Mouse (Mus musculus) ES-Bruce4 (cell line): ENCODE results near the gene Dclk1. TPM values are rescaled to one million over a fixed set of nuclear protein-coding genes. Genes with fewer than 3 reads are reported as not detected.

ENCODE experiments used
- H3K27ac ChIP-seq: 2 replicates; pipeline ENCODE4 v1.5.1; 2012; ENCODE audit warnings: low read length, inconsistent platforms; ENCODE audit not compliant: insufficient read depth
- H3K27me3 ChIP-seq: 2 replicates; pipeline ENCODE4 v1.6.1; 2012; ENCODE audit warnings: mild to moderate bottlenecking, low read length, inconsistent platforms; ENCODE audit not compliant: control insufficient read depth, poor library complexity, insufficient read depth, severe bottlenecking
- H3K36me3 ChIP-seq: 2 replicates; pipeline ENCODE4 v1.6.1; 2012; ENCODE audit warnings: inconsistent platforms, mild to moderate bottlenecking, low read length, moderate library complexity; ENCODE audit not compliant: control insufficient read depth, poor library complexity, insufficient read depth, severe bottlenecking
- H3K4me1 ChIP-seq: one replicate; pipeline ENCODE4 v1.8.1; 2011; ENCODE audit warnings: low read length; ENCODE audit not compliant: control insufficient read depth, insufficient read depth
- H3K4me3 ChIP-seq: 2 replicates; pipeline ENCODE4 v1.5.1; 2011; ENCODE audit warnings: low read depth, mild to moderate bottlenecking, low read length
- H3K9ac ChIP-seq: 2 replicates; pipeline ENCODE4 v1.6.1; 2012; ENCODE audit warnings: low read depth, mild to moderate bottlenecking, inconsistent platforms; ENCODE audit not compliant: poor library complexity, severe bottlenecking
- H3K9me3 ChIP-seq: replicated peaks from 2 replicates; pipeline ENCODE4 v1.6.1; 2012; ENCODE audit warnings: mild to moderate bottlenecking, low read length, inconsistent platforms; ENCODE audit not compliant: control insufficient read depth, poor library complexity, insufficient read depth, severe bottlenecking
- CTCF ChIP-seq: IDR thresholded peaks from one replicate; pipeline ENCODE4 v1.8.1; 2011; ENCODE audit warnings: low read depth, low read length
- EP300 ChIP-seq: IDR thresholded peaks from 2 replicates; pipeline ENCODE4 v1.6.1; 2011; ENCODE audit warnings: low read depth, low read length; ENCODE audit not compliant: insufficient read depth
- POLR2A ChIP-seq: IDR thresholded peaks from one replicate; pipeline ENCODE4 v1.8.1; 2011; ENCODE audit warnings: low read length; ENCODE audit not compliant: insufficient read depth
- polyA plus RNA-seq: library from polyadenylated mRNA; stranded (reverse); fragments of >200 nt; gene quantifications from 2 replicates; pipeline ENCODE4 v1.2.4, GENCODE M21; 2011; ENCODE audit warnings: low read depth; ENCODE audit not compliant: missing spikeins, insufficient read depth, insufficient read length

The Dclk1 gene
- polyA plus RNA-seq, 1 experiment: 1.3 TPM

DNA sequence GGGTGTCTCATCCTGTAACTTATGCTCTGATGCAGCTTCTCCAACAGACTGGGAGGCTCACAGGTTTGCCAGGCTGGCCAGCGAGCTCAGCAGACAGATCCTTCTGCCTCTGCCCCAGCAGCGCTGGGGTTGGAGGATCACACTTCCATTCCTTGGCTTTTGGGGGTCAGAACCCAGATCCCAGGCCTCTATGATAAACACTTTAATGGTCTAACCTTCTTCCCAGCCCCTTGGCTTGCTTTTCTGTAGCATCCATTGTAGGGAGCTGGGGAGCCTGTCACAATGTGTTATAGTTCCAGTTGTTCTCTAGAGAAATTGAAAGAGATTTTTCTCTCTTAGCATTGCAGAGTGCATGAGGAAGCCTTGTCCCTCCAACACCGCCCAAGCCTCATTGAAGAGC lies 328.9 kb downstream of the Dclk1 start:
- no peak for TF ChIP-seq EP300
- no peak for TF ChIP-seq POLR2A
- no peak for TF ChIP-seq CTCF
- no peak overlapping the region for H3K9ac ChIP-seq
- H3K27ac ChIP-seq: no peak overlapping the region

GRCm38 (mm10) chr3:55571552-55572296 lies 329.6 kb downstream of the Dclk1 start:
- H3K36me3 ChIP-seq: no peaks in the 10 kb centered on the region
- no peak overlapping the region for H3K4me3 ChIP-seq
- no peak overlapping the region for H3K27ac ChIP-seq
- no peaks in the 10 kb centered on the region for H3K4me1 ChIP-seq
- no peaks in the 10 kb centered on the region for H3K9me3 ChIP-seq
- no peaks in the 10 kb centered on the region for H3K27me3 ChIP-seq
- no peak overlapping the region for H3K9ac ChIP-seq
- no peak for TF ChIP-seq CTCF
- no peak for TF ChIP-seq EP300
- TF ChIP-seq POLR2A: no peak

More for the DNA sequence above, 328.9 kb downstream of the Dclk1 start:
- Histone ChIP-seq H3K9me3 (no peaks in the 10 kb centered on the region), H3K4me1 (no peaks in the 10 kb centered on the region), H3K27me3 (no peaks in the 10 kb centered on the region), H3K4me3 (no peak overlapping the region), H3K36me3 (no peaks in the 10 kb centered on the region)

- no peak overlapping the region for H3K27ac ChIP-seq
- TF ChIP-seq EP300 (no peak), CTCF (no peak), POLR2A (no peak)
These were observed 330.1 kb downstream of the Dclk1 start for GRCm38 (mm10) chr3:55572297-55572681.

GRCm38 (mm10) chr3:55574003-55574402 lies 331.8 kb downstream of the Dclk1 start:
- Histone ChIP-seq H3K4me3 (no peak overlapping the region), H3K9ac (no peak overlapping the region), H3K27me3 (no peaks in the 10 kb centered on the region), H3K36me3 (no peaks in the 10 kb centered on the region), H3K4me1 (no peaks in the 10 kb centered on the region), H3K9me3 (peaks cover 7% of the 10 kb centered on the region), H3K27ac (no peak overlapping the region)
- TF ChIP-seq EP300 (no peak), CTCF (no peak), POLR2A (no peak)

More at GRCm38 (mm10) chr3:55572297-55572681, 330.1 kb downstream of the Dclk1 start:
- no peaks in the 10 kb centered on the region for H3K4me1 ChIP-seq
- H3K4me3 ChIP-seq: no peak overlapping the region
- no peak overlapping the region for H3K9ac ChIP-seq
- H3K36me3 ChIP-seq: no peaks in the 10 kb centered on the region
- no peaks in the 10 kb centered on the region for H3K27me3 ChIP-seq
- peaks cover 2% of the 10 kb centered on the region for H3K9me3 ChIP-seq

- no peak overlapping the region for H3K4me3 ChIP-seq
- no peak overlapping the region for H3K9ac ChIP-seq
- no peaks in the 10 kb centered on the region for H3K36me3 ChIP-seq
- H3K4me1 ChIP-seq: no peaks in the 10 kb centered on the region
- TF ChIP-seq POLR2A (no peak), CTCF (no peak), EP300 (no peak)
- H3K27me3 ChIP-seq: no peaks in the 10 kb centered on the region
- H3K27ac ChIP-seq: 0 out of 2 replicates have a peak overlapping the region, but pooled peaks have one; percentile 5
- peaks cover 5% of the 10 kb centered on the region for H3K9me3 ChIP-seq
These were observed 345.3 kb downstream of the Dclk1 start for GRCm38 (mm10) chr3:55587434-55587971.
